Mouse (Mus musculus): ENCODE measurements around the gene Ass1.

The Ass1 gene

GRCm38 (mm10) chr2:31458989-31459936 is 10.7 kb upstream of the Ass1 start:
- DNase-seq (ENCODE audit: low spot score) = no peak

- DNase-seq (ENCODE audit: low spot score) = peak; percentile 24
These were observed 9.9 kb upstream of the Ass1 start for GRCm38 (mm10) chr2:31460025-31460571.

DNA sequence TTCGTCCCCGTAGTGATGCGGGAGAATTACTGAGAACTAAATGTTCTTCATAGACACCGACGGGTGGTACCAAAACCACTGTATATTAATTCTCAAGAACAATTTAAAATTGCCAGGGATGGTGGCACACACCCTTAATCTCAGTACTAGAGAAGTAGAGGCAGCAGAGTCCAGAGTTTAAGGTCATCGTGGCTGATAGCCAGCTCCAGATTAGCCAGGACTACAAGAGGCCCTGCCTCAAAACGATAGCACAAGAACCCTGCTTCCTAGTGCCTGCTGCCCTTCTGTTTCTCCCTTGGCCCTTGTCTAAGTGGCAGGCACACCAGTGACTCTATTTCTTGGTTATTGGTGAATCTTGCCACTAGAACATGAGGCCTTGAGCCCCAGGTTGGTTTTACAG is 9.1 kb upstream of the Ass1 start:
- DNase-seq (ENCODE audit: low spot score) = no peak

- DNase-seq (ENCODE audit: low spot score) = no peak
These were observed 8.0 kb upstream of the Ass1 start for GRCm38 (mm10) chr2:31462051-31462450.

DNA sequence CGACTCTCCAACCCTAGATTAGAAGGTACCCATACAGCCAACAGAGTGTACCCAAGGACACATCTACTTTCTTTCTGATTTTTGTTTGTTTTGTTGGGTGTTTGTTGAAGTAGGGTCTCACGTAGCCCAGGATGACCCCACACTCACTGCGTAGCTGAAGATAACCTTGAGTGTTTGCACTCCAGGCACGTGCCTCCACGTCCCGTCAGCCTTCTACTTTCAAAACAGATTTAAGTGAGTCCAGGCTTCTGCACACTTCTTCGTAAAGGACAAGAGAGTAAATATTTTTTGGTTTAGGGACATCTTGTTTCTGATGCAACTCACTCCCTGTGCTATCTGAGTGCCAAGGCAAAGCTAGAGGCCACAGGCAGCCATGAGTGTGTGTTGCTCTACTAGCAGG is 6.8 kb upstream of the Ass1 start:
- DNase-seq (ENCODE audit: low spot score) = no peak

DNA sequence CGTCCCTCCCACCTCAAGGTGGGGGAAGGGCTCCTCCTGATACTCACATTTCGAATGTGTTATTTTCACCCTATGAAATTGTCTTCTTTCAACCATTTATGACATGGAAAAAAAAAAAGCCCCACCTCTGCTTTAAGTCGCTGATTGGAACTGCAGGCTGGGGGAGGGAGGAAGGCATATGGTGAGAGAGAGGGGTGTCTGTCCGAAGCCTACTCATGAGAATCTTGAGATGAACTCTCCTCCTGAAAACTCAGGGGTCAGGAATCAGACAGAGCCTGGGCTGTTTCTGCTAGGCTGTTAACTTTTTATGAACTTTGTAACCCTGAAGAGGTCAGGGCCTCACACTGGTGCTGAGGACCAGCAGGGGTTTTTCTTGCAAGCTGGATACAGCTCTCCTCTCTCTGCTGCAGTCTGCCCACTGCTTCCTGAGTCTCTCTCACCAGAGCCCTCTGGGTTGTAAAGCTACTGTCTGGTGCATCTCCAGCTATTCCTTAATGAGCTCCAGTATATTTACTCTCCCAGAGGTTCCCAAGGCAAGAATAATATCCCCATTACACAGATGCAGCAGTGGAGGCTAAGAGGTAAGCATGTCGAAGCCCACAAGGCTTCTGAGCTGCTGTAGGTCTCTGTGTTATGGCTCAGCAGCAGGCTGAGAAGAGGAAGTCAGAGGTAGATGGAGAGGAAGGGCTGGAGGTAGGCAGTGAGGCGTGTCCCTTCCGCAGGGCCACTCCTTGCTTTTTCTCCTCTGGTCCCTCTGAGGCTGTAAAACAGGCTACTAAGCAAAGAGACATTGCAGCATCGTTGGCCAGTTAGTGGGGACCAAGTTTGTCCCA is 6.1 kb upstream of the Ass1 start:
- no peak for DNase-seq (ENCODE audit: low spot score)

GRCm38 (mm10) chr2:31464529-31464910 is 5.5 kb upstream of the Ass1 start:
- DNase-seq (ENCODE audit: low spot score) = no peak

DNA sequence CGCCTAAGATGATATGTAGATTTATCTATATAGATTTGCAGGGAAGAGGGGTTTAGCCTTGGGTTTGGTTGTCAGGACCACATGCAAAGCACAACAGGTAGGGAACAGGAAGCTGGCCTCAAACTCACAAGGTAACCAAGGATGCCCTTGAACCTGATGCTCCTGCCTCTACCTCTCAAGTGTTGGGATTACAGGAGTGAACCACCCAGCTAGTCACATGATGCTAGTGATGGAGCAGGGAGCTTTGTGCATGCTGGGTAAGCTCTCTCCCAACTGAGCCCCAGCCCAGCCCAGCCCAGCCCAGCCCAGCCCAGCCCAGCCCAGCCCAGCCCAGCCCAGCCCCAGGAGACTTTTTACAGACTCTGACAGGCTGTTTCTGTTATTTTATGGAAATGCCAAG is 2.5 kb upstream of the Ass1 start:
- no peak for DNase-seq (ENCODE audit: low spot score)

DNA sequence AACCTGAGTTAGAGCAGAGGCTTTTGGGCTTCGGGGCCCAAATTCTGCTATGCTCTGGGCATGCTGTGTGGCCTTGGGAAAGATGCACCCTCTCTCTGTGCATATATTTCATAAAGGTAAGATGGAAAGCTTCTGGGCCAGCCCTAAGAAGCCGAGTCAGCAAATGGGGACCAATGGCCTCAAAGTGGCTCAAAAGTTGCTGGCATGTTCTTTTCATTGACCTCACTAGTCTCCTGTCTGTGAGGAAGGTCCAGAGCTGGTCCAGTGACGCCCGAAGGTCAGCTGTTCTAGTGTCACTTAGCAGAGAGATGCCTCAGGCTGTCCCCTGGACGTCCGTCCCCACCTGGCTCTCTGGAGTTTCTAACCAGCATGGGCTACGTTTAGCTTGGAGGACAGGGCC is 1.1 kb upstream of the Ass1 start:
- no peak for DNase-seq (ENCODE audit: low spot score)

GRCm38 (mm10) chr2:31469480-31469879 is 527 bp upstream of the Ass1 start:
- no peak for DNase-seq (ENCODE audit: low spot score)

GRCm38 (mm10) chr2:31470683-31471385 is 827 bp downstream of the Ass1 start:
- peak; percentile 63 for DNase-seq (ENCODE audit: low spot score)

DNA sequence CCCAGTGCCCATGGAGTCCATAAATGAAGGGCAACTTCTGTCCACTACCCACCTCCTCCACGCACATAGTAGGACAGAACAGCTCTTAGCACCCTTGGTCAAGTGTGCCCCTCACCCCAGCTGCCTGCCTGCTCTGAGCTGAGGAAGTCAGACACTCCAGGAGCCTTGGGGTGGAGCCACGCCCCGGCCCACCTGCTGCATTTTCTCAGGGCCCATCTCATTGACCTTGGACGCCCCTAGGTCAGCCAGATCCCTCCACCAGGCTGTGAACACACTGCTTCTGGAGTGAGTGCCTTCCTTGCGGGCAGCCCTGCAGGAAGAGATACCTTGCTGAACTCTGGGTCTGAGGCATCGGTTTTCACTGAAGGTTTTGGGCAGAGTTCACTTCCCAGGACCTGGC is 1.6 kb downstream of the Ass1 start:
- no peak for DNase-seq (ENCODE audit: low spot score)

DNA sequence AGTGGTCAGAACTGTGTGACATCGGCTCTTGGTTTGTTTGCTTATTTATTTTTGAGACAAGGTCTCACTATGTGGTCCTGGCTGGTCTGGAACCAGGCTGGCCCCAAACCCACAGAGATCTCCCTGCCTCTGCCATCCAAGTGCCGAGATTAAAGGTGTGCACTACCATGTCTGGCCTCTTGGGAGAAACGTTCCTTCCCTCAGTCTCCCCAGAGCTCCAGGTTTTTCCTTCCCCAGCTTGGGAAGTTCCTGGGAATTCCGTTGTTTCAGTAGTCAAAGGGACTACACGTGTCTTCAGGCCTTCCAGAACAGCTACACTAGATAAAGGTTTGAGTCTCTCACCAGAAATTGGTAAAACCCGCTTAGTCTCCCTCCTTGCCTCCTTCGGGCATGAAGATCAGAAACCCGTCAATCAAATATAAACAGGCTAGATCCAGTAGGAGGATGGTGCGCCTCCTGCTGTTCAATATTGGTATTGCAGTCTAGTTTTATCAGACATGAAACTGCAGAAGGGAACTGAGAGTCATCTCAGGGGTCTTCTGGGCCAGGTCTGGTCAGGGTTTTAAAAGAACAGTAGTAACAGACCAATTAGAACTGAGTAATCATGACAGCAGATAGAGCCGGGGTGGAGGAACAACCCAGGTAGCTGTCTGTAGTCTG is 2.5 kb downstream of the Ass1 start:
- peak; percentile 68 for DNase-seq (ENCODE audit: low spot score)

- DNase-seq (ENCODE audit: low spot score) = no peak
These were observed 3.9 kb downstream of the Ass1 start for GRCm38 (mm10) chr2:31473941-31474340.

DNA sequence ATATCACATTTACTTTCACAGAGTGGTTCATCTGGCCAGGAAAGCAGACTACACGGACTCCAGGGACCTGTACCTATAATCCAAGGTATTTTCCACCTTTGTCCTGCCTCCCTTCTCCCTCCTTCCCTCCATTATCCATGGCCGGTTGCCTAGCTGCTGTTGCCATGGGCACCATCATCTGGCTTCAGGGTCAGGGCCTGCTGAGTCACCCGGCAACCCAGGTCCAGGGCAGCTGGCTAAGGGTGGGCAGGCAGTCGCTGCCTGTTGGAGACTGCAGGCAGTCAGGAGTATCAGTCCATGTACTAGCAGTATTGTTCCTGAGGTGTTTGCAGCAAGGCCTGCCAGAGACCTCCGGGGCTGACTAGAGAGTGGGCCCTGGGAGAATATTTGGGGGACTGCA is 4.7 kb downstream of the Ass1 start:
- no peak for DNase-seq (ENCODE audit: low spot score)

DNA sequence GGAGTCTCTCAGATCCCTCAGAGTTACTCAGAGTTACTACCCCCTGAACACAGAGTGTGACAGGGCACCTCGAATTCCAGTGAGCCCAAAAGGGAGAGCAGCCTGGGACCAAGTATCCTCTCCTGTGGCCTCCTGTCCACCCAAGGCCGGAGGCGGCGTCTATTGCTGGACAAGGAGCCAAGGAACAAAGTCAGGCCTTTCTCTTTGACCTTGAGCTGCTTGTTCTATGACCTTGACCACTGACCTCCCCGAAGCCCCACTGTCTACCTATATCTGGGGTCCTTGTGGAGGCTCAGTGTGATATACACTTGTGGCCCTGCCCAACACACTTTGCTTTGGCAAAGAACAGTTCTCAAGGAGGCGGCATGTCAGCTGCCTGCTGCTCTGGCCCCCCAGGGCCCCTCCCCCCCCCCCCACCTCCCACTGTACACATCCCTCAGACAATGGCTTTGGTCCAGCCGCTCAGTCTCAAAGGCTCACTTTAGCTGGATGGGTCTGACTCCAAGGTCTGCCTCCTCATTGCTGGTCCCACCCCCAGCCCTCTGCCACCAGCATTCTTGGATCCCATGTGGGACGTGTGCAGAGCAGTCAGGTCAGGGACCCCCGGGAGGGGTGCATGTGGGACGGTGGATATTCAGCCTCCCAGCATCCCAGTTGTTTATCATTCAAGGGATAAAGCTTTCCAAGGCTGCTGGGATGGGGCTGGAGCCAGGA is 6.3 kb downstream of the Ass1 start:
- DNase-seq (ENCODE audit: low spot score) = no peak

GRCm38 (mm10) chr2:31477234-31478161 is 7.5 kb downstream of the Ass1 start:
- DNase-seq (ENCODE audit: low spot score) = no peak

DNA sequence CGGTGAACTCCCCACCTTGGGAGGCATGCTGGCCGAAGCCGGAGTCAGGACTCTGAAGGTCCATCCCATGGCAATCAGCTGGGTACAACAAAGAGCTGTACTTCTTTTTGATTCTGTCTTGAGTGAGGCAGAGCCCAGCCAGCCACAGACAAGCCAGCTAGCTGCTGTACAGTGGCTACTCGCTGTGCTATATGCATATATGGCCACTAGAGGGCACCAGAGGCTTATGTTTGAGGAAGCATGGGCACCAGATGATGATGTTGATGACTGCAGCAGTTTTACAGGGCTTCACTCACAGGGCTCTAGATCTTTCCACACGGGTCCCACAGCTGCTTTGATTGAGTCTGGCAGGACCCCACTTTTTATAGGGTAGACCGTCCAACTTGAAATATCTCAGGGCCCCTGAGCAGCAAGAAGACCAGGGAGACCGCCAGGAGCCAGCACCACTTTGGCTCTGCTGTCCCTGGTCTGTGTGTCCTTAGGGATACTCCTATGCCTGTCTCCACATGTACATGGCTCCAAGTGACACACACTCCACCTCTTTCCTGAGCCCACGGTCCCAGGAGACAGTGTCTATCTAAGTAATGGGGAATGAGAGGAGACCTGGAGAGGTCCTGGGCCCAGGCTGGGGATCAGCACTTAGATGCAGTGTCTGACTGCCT is 13.0 kb downstream of the Ass1 start:
- peak; percentile 86 for DNase-seq (ENCODE audit: low spot score)

DNA sequence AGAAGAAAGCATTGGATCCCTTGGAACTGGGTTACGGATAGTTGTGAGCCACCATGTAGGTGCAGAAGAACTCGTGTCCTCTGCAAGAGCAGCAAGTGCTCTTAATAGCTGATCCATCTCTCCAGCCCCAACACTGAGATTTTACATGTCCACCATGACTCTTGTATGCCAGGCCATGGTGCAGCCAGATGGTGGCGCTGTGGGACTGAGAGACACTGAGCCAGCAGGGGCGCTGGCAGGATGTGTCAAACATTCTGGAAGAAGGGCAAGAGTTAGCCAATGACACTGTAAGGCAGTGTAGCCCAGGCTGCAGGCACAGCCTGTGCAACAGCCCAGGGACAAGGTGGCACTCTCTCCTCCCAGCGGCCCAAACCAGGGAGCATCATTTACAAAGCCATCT is 14.2 kb downstream of the Ass1 start:
- peak; percentile 37 for DNase-seq (ENCODE audit: low spot score)

All from lung, postnatal 25 days (tissue).